Mouse (Mus musculus) MEL (cell line): ENCODE measurements around the gene Ptprn2.

Experiments
- CHD1 ChIP-seq: IDR thresholded peaks from 2 replicates; pipeline ENCODE4 v1.6.1; 2012; ENCODE audit warnings: low read depth, mild to moderate bottlenecking, inconsistent platforms, low read length, improper control_type of control experiment
- CTCF ChIP-seq, 3 experiments: IDR thresholded peaks in 2 of 3; conservative IDR thresholded peaks in 1 of 3; 2 replicates each; pipeline ENCODE4 v1.5.1; 2011 to 2012; ENCODE audit warnings: low read length in 3 of 3, low read depth in 2 of 3, mild to moderate bottlenecking in 2 of 3, improper control_type of control experiment in 1 of 3, inconsistent platforms in 1 of 3, mixed read lengths in 1 of 3, moderate library complexity in 1 of 3; ENCODE audit not compliant: control insufficient read depth in 1 of 3, insufficient read depth in 1 of 3, poor library complexity in 1 of 3, severe bottlenecking in 1 of 3
- KAT2A ChIP-seq: conservative IDR thresholded peaks from 2 replicates; pipeline ENCODE4 v1.6.1; 2012; ENCODE audit warnings: low read depth, low read length, improper control_type of control experiment, inconsistent platforms
- MXI1 ChIP-seq: IDR thresholded peaks from 2 replicates; pipeline ENCODE4 v1.6.1; 2011; ENCODE audit warnings: mild to moderate bottlenecking, low read depth, low read length, improper control_type of control experiment
- MYB ChIP-seq: IDR thresholded peaks from 2 replicates; pipeline ENCODE4 v1.6.1; 2011; ENCODE audit warnings: mild to moderate bottlenecking, low read depth, low read length, improper control_type of control experiment
- POLR2A ChIP-seq, 2 experiments: IDR thresholded peaks; 2 replicates each; pipeline ENCODE4 v1.6.1; 2011 to 2012; ENCODE audit warnings: low read length in 2 of 2, mild to moderate bottlenecking in 2 of 2, control low read depth in 1 of 2, improper control_type of control experiment in 1 of 2, low read depth in 1 of 2, moderate library complexity in 1 of 2; ENCODE audit not compliant: control insufficient read depth in 1 of 2, insufficient read depth in 1 of 2, poor library complexity in 1 of 2
- USF1 ChIP-seq: IDR thresholded peaks from 2 replicates; pipeline ENCODE4 v1.6.1; 2014; ENCODE audit warnings: low read depth, mild to moderate bottlenecking, inconsistent platforms, low read length, improper control_type of control experiment, moderate library complexity
- ZC3H11A ChIP-seq: IDR thresholded peaks from 2 replicates; pipeline ENCODE4 v1.6.1; 2012; ENCODE audit warnings: low read depth, mild to moderate bottlenecking, inconsistent platforms, low read length, improper control_type of control experiment

DNA sequence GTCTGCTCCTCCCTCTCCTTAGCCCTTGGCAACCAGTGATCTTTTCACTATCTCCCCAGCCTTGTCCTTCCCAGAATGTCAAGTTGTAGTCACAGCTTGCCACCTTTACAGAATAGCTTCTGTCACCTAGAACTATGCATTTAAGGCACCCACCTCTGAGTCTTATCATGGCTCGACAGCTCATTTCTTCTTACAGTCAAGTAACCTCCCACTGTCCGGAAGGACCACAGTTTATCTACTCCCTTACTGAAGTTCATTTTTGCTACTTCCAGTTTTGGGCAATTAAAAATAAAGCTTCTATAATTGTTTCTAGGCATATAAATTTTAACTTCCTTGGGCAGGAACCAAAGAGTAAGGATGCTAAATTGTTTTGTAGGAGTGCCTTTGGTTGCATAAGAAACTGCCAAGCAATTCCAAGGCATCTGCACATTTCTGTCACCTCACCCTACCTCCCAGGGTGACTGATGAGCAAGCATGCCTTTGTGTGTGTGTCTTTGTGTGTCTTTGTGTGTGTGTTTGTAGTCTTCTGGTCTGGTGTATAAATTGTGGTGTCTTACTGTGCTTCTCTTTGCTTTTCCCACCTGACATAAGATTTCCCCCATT lies 516.1 kb downstream of the Ptprn2 start:
- TF ChIP-seq MYB (no peak), MXI1 (no peak), KAT2A (no peak), CTCF (IDR thresholded peaks at IDR 0.05 in 2 of 3, conservative IDR thresholded peaks at IDR 0.05 in 1 of 3; ENCODE audit: control insufficient read depth in 1 of 3, insufficient read depth in 1 of 3, low read depth in 2 of 3, low read length in 3 of 3, poor library complexity in 1 of 3, severe bottlenecking in 1 of 3) (no peak), CHD1 (no peak), ZC3H11A (no peak), USF1 (no peak), POLR2A (IDR thresholded peaks at IDR 0.05; ENCODE audit: control insufficient read depth in 1 of 2, insufficient read depth in 1 of 2, low read depth in 1 of 2, low read length in 2 of 2, poor library complexity in 1 of 2) (no peak)
